Mouse (Mus musculus) retina, adult 2 months (tissue): ENCODE results near the gene Soga3.

ENCODE experiments used
- DNase-seq: peaks from one replicate; pipeline ENCODE4 v3.0.0-alpha.2; 2012; ENCODE audit warnings: low read depth, low spot score

The Soga3 gene

DNA sequence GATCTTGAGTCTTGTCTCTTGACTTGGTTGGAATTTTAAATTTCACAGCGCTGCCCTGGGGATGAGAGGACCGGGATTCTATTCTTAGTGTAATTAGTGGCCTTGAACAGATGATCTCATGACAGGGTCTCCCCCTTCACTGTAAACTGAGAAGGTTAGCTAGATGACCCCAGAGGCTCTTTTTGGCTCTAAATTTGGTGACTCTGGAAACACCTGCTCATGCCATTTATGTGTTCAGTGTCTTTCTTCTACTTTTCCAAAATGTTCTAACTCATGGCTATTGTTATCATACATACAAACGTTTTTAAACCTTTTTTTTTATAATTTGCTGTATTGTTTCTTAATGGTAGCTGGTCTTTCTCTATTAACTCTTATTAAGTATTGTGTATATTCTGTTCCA is 65.1 kb downstream of the Soga3 start:
- DNase-seq = no peak

DNA sequence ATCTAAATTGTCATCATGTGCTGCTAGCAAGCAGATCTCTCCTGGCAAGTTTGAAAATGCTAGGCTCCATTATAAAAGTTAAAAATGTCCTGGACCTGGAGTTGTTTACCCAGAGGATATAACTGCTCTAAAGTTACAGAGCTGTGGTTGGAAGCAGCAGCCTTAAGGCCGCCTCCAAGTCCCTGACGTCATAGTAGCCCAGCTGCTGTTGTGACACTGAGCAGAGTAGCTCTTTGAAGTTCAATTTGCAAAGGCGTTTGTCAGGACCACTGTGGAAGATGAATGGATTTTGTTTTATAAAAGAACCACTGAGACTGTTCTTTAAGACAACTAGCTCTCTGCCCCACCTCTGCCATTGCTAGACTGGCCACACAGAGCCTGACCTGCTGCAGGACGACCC is 67.8 kb downstream of the Soga3 start, which contains the start of gene 9330159F19Rik:
9330159F19Rik (plus strand) TSS at position 154 of the 400 bp plus-strand sequence.
- DNase-seq = no peak

DNA sequence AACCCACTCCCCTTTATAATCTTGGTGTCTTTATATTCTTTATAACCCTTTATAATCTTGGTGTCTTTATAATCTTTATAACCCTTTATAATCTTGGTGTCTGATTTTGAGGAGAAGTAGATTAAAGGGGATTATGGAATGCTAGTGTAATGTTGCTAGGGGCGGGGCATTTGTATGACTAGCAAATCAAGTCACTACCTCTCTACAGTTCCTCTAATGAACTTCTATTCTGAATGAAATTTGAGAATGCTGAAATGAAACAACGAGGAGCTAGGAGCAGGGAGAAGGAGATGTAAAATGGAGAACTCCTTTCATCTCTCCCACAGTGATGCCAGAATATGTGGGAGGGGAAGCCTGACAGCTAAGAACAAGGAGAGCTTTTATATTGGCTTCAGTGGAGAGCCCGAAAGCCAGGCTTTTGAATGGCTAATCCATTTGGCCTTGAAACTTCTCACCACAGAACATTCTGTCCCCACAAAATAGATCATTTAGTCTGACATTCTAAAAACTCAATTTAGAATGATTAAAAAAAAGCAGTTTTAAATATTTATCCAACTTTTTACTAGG is 70.0 kb downstream of the Soga3 start:
- DNase-seq = no peak

DNA sequence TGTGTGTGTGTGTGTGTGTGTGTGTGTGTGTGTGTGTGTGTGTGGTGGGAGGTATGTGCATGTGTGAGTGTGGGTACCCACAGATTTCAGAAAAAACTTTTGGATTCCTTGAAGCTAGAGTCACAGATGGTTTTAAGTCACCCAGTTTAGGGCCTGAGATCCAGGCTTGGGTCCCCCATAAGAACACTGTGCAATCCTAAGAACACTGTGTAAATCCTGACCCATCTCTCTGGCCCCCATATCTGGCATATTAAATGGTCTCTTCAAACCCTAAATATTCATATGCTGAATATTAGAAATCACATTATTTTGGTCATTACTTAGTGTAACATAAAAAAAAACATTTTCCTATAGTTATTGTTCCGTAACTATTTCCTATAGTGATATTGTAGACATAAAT is 73.3 kb downstream of the Soga3 start:
- DNase-seq = no peak

DNA sequence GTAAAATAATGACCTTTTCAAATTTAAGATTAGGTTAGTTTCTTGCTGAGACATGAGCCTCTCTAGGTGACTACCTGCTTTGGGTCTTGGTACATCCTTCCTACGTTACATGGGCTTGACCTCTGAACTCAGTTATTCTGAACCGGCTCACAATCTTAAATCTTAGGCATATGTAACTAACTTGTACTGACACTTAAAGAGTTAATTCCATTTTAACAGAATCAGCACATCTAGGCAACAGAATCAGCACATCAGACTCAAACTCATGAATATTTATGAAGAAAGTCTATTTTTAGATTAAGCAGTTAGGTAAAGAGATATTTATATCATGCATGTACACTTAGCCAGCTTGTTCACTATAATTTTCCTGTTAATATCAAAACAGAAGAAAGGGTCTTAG is 73.8 kb downstream of the Soga3 start:
- DNase-seq = no peak

DNA sequence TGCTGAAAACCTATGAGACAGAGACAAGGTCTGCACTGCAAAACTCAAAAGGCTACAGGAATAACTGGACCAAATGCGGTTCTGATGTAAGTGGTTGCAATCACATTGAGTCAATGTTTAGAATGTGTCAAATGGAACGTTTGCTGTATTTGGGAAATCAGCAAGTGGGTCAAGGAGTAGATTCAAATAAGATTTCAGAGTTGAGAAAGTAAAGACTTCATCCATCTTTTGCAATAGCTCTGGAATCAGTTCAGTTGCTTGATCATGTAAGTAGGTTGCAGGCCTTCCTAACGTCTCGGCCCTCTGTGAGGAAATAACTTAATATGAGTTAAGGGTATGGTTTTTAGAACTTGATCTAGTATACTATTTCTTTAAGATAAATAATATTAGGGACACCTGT is 81.7 kb downstream of the Soga3 start:
- no peak for DNase-seq

DNA sequence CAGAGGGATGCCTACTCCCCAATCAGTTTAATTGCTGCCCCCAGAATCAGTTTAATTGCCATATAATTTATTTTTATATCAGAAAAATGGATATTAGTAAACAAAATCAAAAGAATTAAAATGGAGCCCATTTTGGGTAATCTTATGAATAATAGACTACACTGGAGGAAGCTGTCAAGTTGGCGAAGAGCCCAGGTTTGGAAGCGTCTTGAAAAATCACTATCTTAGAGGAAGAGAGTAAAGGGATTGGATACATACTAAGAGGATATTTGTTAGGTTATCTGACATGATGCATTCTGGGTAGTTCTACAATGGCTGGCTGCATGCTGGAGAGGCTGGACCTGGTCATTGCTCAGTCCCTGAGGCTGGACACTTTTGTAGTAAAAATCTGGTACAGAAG is 87.6 kb downstream of the Soga3 start:
- no peak for DNase-seq
